Mouse (Mus musculus) gastrocnemius, postnatal 4 days (tissue): ENCODE data around the gene Rasal2. TPM values are rescaled to one million over a fixed set of nuclear protein-coding genes. Genes with fewer than 3 reads are reported as not detected.
"Not testable (repeated sequence)": the region's sequence is repeated elsewhere in the genome, so short reads cannot be mapped to it uniquely, and the experiment has no call there.

ENCODE experiments used
- DNase-seq, 2 experiments: peaks; one replicate each; pipeline ENCODE4 v3.0.0; 2021 to 2022; ENCODE audit warnings: low spot score in 2 of 2, mixed read lengths in 2 of 2
- total RNA-seq, 2 experiments: library from RNA; stranded (reverse); gene quantifications; 2 replicates each; pipeline ENCODE4 v1.2.3; 2021

The Rasal2 gene
- total RNA-seq, 2 experiments from 2014 or later: 15.7 to 20.9 TPM

DNA sequence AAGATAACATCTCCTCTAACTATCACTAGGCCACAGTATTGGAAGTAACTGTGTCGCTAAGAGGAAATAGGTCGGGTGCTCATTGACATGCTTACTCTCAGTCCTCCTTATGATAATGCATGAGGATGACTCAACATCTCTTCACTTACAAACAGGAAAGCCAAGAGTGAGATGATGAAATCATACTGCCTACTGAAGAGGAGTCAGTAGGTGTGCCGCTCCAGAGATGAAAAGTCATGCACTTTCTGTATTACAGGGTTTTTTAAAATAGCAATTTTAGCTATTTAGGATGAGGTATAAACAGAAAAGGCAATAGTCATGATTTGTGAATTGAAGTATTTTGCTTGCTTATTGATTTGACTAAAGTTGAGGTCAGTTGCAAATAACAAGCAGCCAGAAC, 164.3 kb downstream of the Rasal2 start:
- DNase-seq: no peak

GRCm38 (mm10) chr1:157247341-157247740, 165.1 kb downstream of the Rasal2 start:
- DNase-seq: no peak

DNA sequence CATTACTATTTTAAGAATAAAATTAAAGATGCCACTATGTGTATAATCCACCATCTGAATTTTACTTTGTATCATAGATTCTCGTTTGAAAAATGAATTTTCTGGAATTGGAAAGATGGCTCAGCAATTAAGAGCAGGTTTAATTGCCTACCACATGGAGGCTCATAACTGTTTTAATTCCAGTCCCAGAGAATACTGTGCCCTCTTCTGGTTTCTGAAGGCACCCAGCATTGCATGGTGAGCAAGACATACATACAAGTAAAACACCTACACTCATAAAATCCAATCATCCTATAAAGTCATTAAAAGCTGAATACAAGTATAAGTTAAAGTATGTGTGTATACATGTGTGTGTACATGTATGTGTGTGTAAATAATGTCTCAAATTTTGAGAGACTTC, 165.6 kb downstream of the Rasal2 start:
- no peak for DNase-seq

GRCm38 (mm10) chr1:157244453-157244790, 168.0 kb downstream of the Rasal2 start:
- no peak for DNase-seq

DNA sequence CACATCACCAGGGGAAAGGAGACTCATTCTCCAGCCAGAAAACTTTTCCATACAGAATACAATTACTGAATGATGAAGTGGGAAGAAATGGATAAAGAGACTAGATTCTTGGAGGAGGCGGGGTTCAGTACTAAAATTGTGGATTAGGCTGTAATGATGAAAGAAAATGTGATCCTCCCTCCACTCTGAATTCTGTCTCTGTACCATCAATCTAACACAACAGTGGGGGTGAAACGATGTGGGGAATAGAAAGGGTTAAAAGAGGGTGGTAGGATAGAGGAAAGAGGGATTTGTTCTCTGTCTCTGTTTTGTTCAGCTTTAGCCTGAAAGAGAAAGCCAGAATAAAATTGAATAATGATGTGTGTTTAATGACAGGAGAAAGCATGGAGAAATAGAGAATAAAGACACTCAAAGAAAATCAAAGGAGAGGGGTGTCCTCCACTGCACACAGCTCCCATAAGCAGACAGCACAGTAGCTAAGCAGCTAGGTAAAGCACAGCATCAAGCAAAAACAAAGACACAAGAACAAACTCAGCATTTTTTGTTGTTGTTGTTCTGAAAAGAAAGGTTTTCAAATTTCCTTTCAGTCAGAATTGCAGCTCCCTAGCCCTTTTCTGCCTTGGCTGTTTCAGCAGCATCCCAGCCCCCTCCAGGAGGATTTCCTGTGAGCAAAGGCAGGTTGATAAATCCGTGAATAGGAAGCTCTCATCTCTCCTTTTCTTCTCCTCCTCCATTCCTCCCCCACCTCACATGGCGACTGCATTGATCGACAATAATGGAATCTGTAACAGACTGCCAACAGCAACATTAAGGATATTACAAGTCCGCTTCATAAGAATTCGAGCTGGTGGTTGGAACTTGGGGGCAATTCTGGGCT, 168.6 kb downstream of the Rasal2 start:
- DNase-seq: no peak

DNA sequence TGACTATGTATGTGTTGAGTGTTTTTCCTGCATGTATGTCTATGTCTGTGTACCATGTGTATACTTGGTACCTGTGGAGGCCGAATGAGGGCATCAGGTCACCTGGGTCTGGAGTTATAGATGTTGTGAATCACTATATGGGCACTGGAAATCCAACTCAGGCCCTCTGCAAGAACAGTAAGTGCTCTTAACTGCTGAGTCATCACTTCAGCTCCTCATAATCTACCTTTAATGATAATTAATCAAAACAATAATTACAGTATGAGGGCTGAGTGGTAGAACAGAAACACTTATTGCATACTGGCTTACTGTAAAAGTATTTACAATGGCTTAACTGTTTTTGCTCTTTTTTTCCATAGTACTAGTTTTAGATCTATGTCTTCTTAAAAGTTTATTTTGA, 172.7 kb downstream of the Rasal2 start:
- DNase-seq: no peak

GRCm38 (mm10) chr1:157236650-157237344, 175.6 kb downstream of the Rasal2 start:
- DNase-seq: not testable (repeated sequence)

GRCm38 (mm10) chr1:157233451-157233850, 178.9 kb downstream of the Rasal2 start:
- no peak for DNase-seq

GRCm38 (mm10) chr1:157232372-157232771, 180.0 kb downstream of the Rasal2 start:
- no peak for DNase-seq

- DNase-seq: no peak
Measured at GRCm38 (mm10) chr1:157231016-157231415, 181.4 kb downstream of the Rasal2 start.

DNA sequence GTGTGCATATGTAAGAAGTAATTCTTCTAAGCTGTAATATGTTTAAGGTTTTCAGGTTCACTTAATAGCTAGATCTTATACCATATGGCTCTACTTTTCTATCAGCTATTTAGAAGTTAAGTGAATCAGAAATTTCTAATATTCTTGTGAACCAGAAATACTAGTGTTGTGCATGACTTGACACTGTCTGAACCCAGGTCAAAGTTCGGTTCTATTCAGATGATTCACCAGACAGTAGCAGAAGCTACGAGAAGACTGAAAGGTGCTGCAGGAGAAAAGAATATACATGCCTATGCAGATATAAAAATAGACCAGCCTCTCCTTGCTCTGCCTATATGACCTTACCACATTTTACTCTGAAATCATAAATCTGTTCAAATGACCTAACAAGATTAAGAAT, 182.0 kb downstream of the Rasal2 start:
- no peak for DNase-seq

GRCm38 (mm10) chr1:157225013-157225412, 187.4 kb downstream of the Rasal2 start:
- DNase-seq: no peak

DNA sequence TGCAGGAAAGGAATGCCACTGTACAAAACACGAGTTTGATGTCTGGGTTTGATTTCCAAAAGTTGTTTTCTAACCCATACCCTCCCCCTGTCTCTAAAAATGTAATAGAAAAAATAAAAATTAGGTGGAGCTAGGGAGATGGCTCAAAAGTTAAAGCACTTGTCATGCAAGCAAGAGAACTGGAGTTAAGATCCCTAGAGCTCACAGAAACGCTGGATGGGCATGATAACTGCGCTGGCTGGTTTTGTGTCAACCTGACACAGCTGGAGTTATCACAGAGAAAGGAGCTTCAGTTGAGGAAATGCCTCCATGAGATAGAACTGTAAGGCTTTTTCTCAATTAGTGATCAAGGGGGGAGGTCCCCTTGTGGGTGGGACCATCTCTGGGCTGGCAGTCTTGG, 191.5 kb downstream of the Rasal2 start:
- no peak for DNase-seq

DNA sequence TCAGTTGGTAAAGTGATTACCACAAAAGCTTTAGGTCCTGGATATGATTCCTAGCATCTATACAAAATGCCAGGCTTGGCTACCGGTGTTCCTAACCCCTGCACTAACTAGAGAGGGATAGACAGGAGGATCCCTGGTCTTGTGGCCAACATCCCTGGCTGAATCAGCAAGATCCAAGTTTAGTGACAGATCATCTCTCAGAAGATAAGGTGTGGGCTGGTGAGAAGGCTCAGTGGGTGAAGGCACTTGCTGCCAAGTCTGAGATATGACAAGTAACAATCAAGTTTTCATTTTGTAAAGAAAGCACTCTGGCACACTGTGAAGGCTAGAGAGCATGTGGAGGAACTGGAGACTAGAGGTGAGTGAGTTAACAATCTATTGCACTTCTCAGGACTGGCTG, 191.9 kb downstream of the Rasal2 start:
- DNase-seq: no peak

DNA sequence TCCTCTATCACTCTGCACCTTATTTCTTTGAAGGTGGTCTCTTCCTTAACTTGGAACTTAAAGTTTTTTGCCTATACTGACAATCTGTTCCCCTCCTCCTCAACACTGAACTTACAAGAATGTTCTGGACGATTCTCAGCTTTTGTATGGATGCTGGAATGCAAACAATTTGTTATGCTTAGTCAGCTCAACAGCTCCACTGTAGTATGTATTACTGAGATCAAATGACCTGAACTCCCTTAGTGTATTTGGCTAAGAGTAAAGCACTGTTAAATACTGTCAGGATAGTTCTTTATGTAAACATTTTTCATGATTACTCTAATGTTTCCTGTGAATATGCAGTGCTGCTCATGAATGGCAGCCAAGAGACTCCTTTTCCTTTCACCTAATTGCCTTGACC, 203.6 kb downstream of the Rasal2 start:
- DNase-seq: no peak

GRCm38 (mm10) chr1:157205685-157206084, 206.7 kb downstream of the Rasal2 start:
- no peak for DNase-seq

GRCm38 (mm10) chr1:157183043-157183442, 229.4 kb downstream of the Rasal2 start:
- no peak for DNase-seq

GRCm38 (mm10) chr1:157182431-157182830, 230.0 kb downstream of the Rasal2 start:
- DNase-seq: no peak

- no peak for DNase-seq
Measured at GRCm38 (mm10) chr1:157181081-157181480, 231.3 kb downstream of the Rasal2 start.

DNA sequence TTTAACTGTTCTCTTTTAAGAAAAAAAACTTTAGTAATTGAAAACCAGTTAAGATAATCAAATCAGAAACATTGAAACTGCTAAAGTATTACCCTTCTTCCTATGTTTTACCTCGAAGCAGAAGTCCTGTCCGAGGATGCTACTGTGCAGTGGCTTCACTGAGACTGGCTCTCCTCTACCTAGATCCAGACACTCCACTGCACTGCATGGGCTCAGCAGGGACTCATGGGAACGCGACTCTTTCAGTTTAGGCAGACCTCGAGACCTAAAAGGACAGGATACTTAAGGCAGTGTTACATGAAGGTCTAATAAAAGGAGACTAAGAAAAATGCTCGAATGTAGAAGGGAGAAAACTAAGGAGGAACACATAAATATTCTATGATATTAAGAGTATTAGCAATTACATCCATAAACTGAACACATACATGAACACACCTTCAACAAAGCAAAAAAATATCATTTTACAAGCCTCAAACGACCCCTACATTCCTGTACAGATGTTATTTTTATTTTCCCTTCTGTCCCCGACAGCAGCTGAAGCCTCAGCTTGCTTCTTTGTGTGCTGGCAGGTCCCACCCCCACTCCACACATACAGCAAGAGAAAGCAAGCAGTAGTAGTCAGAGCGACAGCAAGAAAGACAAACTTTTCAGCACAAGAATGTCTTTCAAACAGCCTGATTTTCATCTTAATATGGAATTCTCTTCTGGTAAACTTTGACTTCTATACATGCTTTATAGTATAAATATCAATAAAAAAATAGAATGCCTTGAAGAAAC, 233.2 kb downstream of the Rasal2 start:
- DNase-seq: no peak

GRCm38 (mm10) chr1:157169292-157169691, 243.1 kb downstream of the Rasal2 start:
- DNase-seq: no peak

DNA sequence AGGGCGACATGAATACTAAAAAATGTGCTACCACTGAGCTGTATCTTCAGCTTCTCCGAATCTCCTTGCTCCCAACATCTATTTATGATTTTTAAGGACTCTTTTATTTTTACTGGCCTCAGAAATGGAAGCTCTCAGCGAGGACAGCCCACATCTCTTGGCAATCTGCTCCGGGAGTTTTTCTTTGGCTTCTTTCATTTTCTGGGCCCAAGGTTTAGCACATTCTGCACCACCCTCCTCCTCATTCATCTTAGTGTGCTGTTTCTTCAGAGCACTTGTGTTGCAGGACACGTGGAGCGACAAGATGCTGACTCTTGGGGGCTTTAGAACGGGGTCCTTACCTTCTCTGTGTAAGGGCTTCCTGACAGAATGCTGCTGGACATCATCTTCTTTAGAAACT, 243.5 kb downstream of the Rasal2 start:
- DNase-seq: no peak
